Mouse (Mus musculus): ENCODE data around the gene Pipox.

- TF ChIP-seq ZC3H11A (IDR thresholded peaks at IDR 0.05; ENCODE audit: borderline replicate concordance, low read depth, low read length) = no peak
- no peak for TF ChIP-seq ZNF384 (IDR thresholded peaks at IDR 0.05; ENCODE audit: low read depth, low read length)
- TF ChIP-seq CHD2 (IDR thresholded peaks at IDR 0.05; ENCODE audit: low read depth, low read length) = no peak
- no peak for TF ChIP-seq MAFK (IDR thresholded peaks at IDR 0.05; ENCODE audit: insufficient read depth, low read depth, low read length)
These were observed 38.7 kb upstream of the Pipox start for GRCm38 (mm10) chr11:77932576-77932975.
